Mouse (Mus musculus) cerebral cortex, adult 2 months (tissue): ENCODE data around the gene Dynlrb2.

Experiments
- WGBS: fragments of 180-500 bp; shearing (Covaris S2); methylation state at CpG from one replicate; pipeline ENCODE4 v1.1.7; 2018; 5-methylcytosine and 5-hydroxymethylcytosine counted together

Dynlrb2 gene

GRCm38 (mm10) chr8:116504477-116505120 is at the start of gene Dynlrb2:
TSS of gene Dynlrb2 (plus strand) at chr8:116504974.
- 5% methylated on average over 19 of the region's 19 CpGs for WGBS

- 79% methylated on average over 11 of the region's 11 CpGs for WGBS
Observed at GRCm38 (mm10) chr8:116458569-116458968, 46.2 kb upstream of the Dynlrb2 start.

GRCm38 (mm10) chr8:116461472-116461871 is 43.3 kb upstream of the Dynlrb2 start:
- 66% methylated on average over 4 of the region's 4 CpGs for WGBS

- 69% methylated on average over 7 of the region's 7 CpGs for WGBS
Observed at GRCm38 (mm10) chr8:116466586-116466985, 38.2 kb upstream of the Dynlrb2 start.

GRCm38 (mm10) chr8:116467027-116467426 is 37.7 kb upstream of the Dynlrb2 start:
- 58% methylated on average over 1 of the region's 1 CpGs for WGBS

- 81% methylated on average over 9 of the region's 9 CpGs for WGBS
Observed at GRCm38 (mm10) chr8:116477941-116478340, 26.8 kb upstream of the Dynlrb2 start.

- 15% methylated on average over 7 of the region's 7 CpGs for WGBS
Observed at GRCm38 (mm10) chr8:116480894-116481293, 23.9 kb upstream of the Dynlrb2 start.

GRCm38 (mm10) chr8:116482738-116483137 is 22.0 kb upstream of the Dynlrb2 start:
- WGBS: 65% methylated on average over 3 of the region's 3 CpGs

GRCm38 (mm10) chr8:116484087-116484486 is 20.7 kb upstream of the Dynlrb2 start:
- 13% methylated on average over 2 of the region's 2 CpGs for WGBS

GRCm38 (mm10) chr8:116488546-116488945 is 16.2 kb upstream of the Dynlrb2 start:
- 87% methylated on average over 2 of the region's 2 CpGs for WGBS

- 65% methylated on average over 7 of the region's 7 CpGs for WGBS
Observed at GRCm38 (mm10) chr8:116500057-116500809, 4.5 kb upstream of the Dynlrb2 start.

- 58% methylated on average over 5 of the region's 5 CpGs for WGBS
Observed at GRCm38 (mm10) chr8:116508721-116509120, 3.9 kb downstream of the Dynlrb2 start.

GRCm38 (mm10) chr8:116509247-116509646 is 4.5 kb downstream of the Dynlrb2 start:
- WGBS: 74% methylated on average over 3 of the region's 3 CpGs

- WGBS: 74% methylated on average over 5 of the region's 5 CpGs
Observed at GRCm38 (mm10) chr8:116519676-116520075, 14.9 kb downstream of the Dynlrb2 start.

GRCm38 (mm10) chr8:116521208-116521607 is 16.4 kb downstream of the Dynlrb2 start:
- 95% methylated on average over 4 of the region's 4 CpGs for WGBS

- WGBS: 82% methylated on average over 3 of the region's 3 CpGs
Observed at GRCm38 (mm10) chr8:116521641-116522040, 16.9 kb downstream of the Dynlrb2 start.

GRCm38 (mm10) chr8:116522104-116522767 is 17.5 kb downstream of the Dynlrb2 start:
- WGBS: 57% methylated on average over 11 of the region's 11 CpGs

GRCm38 (mm10) chr8:116524915-116525314 is 20.1 kb downstream of the Dynlrb2 start:
- WGBS: 91% methylated on average over 7 of the region's 7 CpGs

GRCm38 (mm10) chr8:116528736-116529135 is 24.0 kb downstream of the Dynlrb2 start:
- 84% methylated on average over 7 of the region's 7 CpGs for WGBS

- WGBS: 82% methylated on average over 6 of the region's 6 CpGs
Observed at GRCm38 (mm10) chr8:116533081-116533480, 28.3 kb downstream of the Dynlrb2 start.

GRCm38 (mm10) chr8:116536786-116537185 is 32.0 kb downstream of the Dynlrb2 start:
- 89% methylated on average over 5 of the region's 5 CpGs for WGBS

GRCm38 (mm10) chr8:116538763-116539162 is 34.0 kb downstream of the Dynlrb2 start:
- 66% methylated on average over 7 of the region's 7 CpGs for WGBS

- WGBS: 88% methylated on average over 1 of the region's 1 CpGs
Observed at GRCm38 (mm10) chr8:116540136-116540535, 35.4 kb downstream of the Dynlrb2 start.
